Comparison of ENCODE assay signal across 19 mouse cellular contexts in genomic region chr14:24876508-24876907, GRCm38 (mm10).
A peak's percentile ranks its signal among the peaks of the same experiment; 100 is the strongest.
DNase-seq lines count a peak whose midpoint lies in the region; ATAC-seq lines count a peak whose summit lies in the region.
"Had no signal": no experiment of that assay in that cellular context is flagged by ENCODE, and none has a peak within 500 bp of the region (broad histone marks: within the 10 kb centered on the region; RNA-seq: fewer than 3 reads in every experiment).

No protein-coding gene starts in this region.

- H3K36me3 ChIP-seq in forebrain, embryonic 13.5 days (ENCODE audit: poor library complexity, severe bottlenecking) = no peaks in the 10 kb centered on the region
- no peaks in the 10 kb centered on the region for H3K36me3 ChIP-seq in forebrain, embryonic 14.5 days (ENCODE audit: control insufficient read depth, insufficient read depth, low read length)
- no peaks in the 10 kb centered on the region for H3K36me3 ChIP-seq in neural tube, embryonic 13.5 days
- H3K36me3 ChIP-seq in midbrain, embryonic 11.5 days (ENCODE audit: control insufficient read depth, insufficient read depth, low read length) = no peaks in the 10 kb centered on the region
- H3K36me3 ChIP-seq: embryonic facial prominence, embryonic 15.5 days; limb, embryonic 15.5 days; neural tube, embryonic 12.5 days had no signal

- no peak for DNase-seq in forebrain, embryonic 14.5 days (ENCODE audit: low spot score)
- no peak for DNase-seq in neural tube, embryonic 10.5 days (ENCODE audit: extremely low spot score, low spot score)
- DNase-seq in midbrain, embryonic 11.5 days (ENCODE audit: low spot score, missing footprints) = peak; percentile 83
- no peak for DNase-seq in Muller cell, postnatal 12 days (ENCODE audit: inconsistent ontology term)
- DNase-seq: adrenal gland, postnatal 36 days; cerebellum, adult 9-11 months; kidney, adult 18-20 months; kidney, postnatal 14 days; lung, adult 18-20 months; lung, postnatal 36 days; right cerebral cortex, postnatal 4 days had no signal

- H3K4me1 ChIP-seq in forebrain, embryonic 13.5 days = peaks cover 31% of the 10 kb centered on the region
- H3K4me1 ChIP-seq in forebrain, embryonic 14.5 days (ENCODE audit: control insufficient read depth, insufficient read depth, low read length) = peaks cover 12% of the 10 kb centered on the region
- peaks cover 23% of the 10 kb centered on the region for H3K4me1 ChIP-seq in neural tube, embryonic 13.5 days (replicated peaks)
- peaks cover 5% of the 10 kb centered on the region; the same call in 1 of the 2 replicates for H3K4me1 ChIP-seq in midbrain, embryonic 11.5 days (ENCODE audit: control insufficient read depth, insufficient read depth, low read length)

- H3K9ac ChIP-seq in forebrain, embryonic 13.5 days = no peak overlapping the region
- H3K9ac ChIP-seq in forebrain, embryonic 14.5 days (ENCODE audit: low read length) = no peak overlapping the region
- 0 out of 2 replicates have a peak overlapping the region, but pooled peaks have one; percentile 1 for H3K9ac ChIP-seq in neural tube, embryonic 13.5 days
- no peak overlapping the region for H3K9ac ChIP-seq in midbrain, embryonic 11.5 days (ENCODE audit: low read length)
- H3K9ac ChIP-seq: embryonic facial prominence, embryonic 15.5 days; limb, embryonic 15.5 days; neural tube, embryonic 12.5 days had no signal

- H3K9me3 ChIP-seq in forebrain, embryonic 13.5 days (replicated peaks) = no peaks in the 10 kb centered on the region
- no peaks in the 10 kb centered on the region for H3K9me3 ChIP-seq in forebrain, embryonic 14.5 days (replicated peaks; ENCODE audit: control insufficient read depth, low read length)
- H3K9me3 ChIP-seq in neural tube, embryonic 13.5 days = no peaks in the 10 kb centered on the region
- H3K9me3 ChIP-seq in midbrain, embryonic 11.5 days (ENCODE audit: control insufficient read depth, low read length) = no peaks in the 10 kb centered on the region
- H3K9me3 ChIP-seq: embryonic facial prominence, embryonic 15.5 days; limb, embryonic 15.5 days; neural tube, embryonic 12.5 days had no signal

- H3K27ac ChIP-seq in forebrain, embryonic 13.5 days = peak overlapping the region; percentile 27; the same call in 1 of the 2 replicates
- no peak overlapping the region for H3K27ac ChIP-seq in forebrain, embryonic 14.5 days (ENCODE audit: low read depth, low read length)
- peak overlapping the region; percentile 33; the same call in 1 of the 2 replicates for H3K27ac ChIP-seq in neural tube, embryonic 13.5 days (replicated peaks)
- H3K27ac ChIP-seq in midbrain, embryonic 11.5 days (ENCODE audit: low read depth, low read length) = no peak overlapping the region
- H3K27ac ChIP-seq: embryonic facial prominence, embryonic 15.5 days; heart, adult 2 months; left cerebral cortex, adult 2 months; limb, embryonic 15.5 days; neural tube, embryonic 12.5 days had no signal

- H3K27me3 ChIP-seq in forebrain, embryonic 13.5 days = no peaks in the 10 kb centered on the region
- no peaks in the 10 kb centered on the region for H3K27me3 ChIP-seq in forebrain, embryonic 14.5 days (replicated peaks; ENCODE audit: control insufficient read depth, insufficient read depth, low read length)
- H3K27me3 ChIP-seq in neural tube, embryonic 13.5 days = no peaks in the 10 kb centered on the region
- no peaks in the 10 kb centered on the region for H3K27me3 ChIP-seq in midbrain, embryonic 11.5 days (ENCODE audit: control insufficient read depth, insufficient read depth, low read length)
- H3K27me3 ChIP-seq: embryonic facial prominence, embryonic 15.5 days; limb, embryonic 15.5 days; neural tube, embryonic 12.5 days had no signal

- ATAC-seq in forebrain, embryonic 13.5 days = no peak
- ATAC-seq in forebrain, embryonic 14.5 days = no peak
- no peak for ATAC-seq in neural tube, embryonic 13.5 days (ENCODE audit: low read depth)
- no peak for ATAC-seq in midbrain, embryonic 11.5 days (ENCODE audit: low FRiP score)
- no peak for ATAC-seq in erythroid progenitor cell, adult 5-6 weeks (replicated peaks; ENCODE audit: low FRiP score, poor library complexity, severe bottlenecking)

- H3K4me2 ChIP-seq in forebrain, embryonic 13.5 days = no peak overlapping the region
- no peak overlapping the region for H3K4me2 ChIP-seq in forebrain, embryonic 14.5 days (ENCODE audit: low read length)
- no peak overlapping the region for H3K4me2 ChIP-seq in neural tube, embryonic 13.5 days
- H3K4me2 ChIP-seq in midbrain, embryonic 11.5 days = no peak overlapping the region
- H3K4me2 ChIP-seq: embryonic facial prominence, embryonic 15.5 days; limb, embryonic 15.5 days; neural tube, embryonic 12.5 days had no signal

- no peak overlapping the region for H3K4me3 ChIP-seq in forebrain, embryonic 13.5 days
- no peak overlapping the region for H3K4me3 ChIP-seq in forebrain, embryonic 14.5 days (ENCODE audit: low read depth, low read length)
- no peak overlapping the region for H3K4me3 ChIP-seq in neural tube, embryonic 13.5 days
- no peak overlapping the region for H3K4me3 ChIP-seq in midbrain, embryonic 11.5 days (ENCODE audit: low read depth, low read length)
- H3K4me3 ChIP-seq: embryonic facial prominence, embryonic 15.5 days; heart, adult 2 months; left cerebral cortex, adult 2 months; limb, embryonic 15.5 days; neural tube, embryonic 12.5 days had no signal

- 84% methylated on average over 5 of the region's 5 CpGs for WGBS in forebrain, embryonic 13.5 days
- WGBS in forebrain, embryonic 14.5 days = 80% methylated on average over 5 of the region's 5 CpGs
- 70% methylated on average over 5 of the region's 5 CpGs for WGBS in neural tube, embryonic 13.5 days
- 82% methylated on average over 5 of the region's 5 CpGs for WGBS in midbrain, embryonic 11.5 days

Comparison
In these comparisons a context has a peak if more than half of its experiments do, and no peak if none do; other contexts are left out.
1. H3K27ac ChIP-seq: peak in forebrain, embryonic 13.5 days (single experiment) and neural tube, embryonic 13.5 days (single experiment); none in forebrain, embryonic 14.5 days (single experiment) and midbrain, embryonic 11.5 days (single experiment).